Mouse (Mus musculus): Measurements from ENCODE around the gene Rnf26.

DNA sequence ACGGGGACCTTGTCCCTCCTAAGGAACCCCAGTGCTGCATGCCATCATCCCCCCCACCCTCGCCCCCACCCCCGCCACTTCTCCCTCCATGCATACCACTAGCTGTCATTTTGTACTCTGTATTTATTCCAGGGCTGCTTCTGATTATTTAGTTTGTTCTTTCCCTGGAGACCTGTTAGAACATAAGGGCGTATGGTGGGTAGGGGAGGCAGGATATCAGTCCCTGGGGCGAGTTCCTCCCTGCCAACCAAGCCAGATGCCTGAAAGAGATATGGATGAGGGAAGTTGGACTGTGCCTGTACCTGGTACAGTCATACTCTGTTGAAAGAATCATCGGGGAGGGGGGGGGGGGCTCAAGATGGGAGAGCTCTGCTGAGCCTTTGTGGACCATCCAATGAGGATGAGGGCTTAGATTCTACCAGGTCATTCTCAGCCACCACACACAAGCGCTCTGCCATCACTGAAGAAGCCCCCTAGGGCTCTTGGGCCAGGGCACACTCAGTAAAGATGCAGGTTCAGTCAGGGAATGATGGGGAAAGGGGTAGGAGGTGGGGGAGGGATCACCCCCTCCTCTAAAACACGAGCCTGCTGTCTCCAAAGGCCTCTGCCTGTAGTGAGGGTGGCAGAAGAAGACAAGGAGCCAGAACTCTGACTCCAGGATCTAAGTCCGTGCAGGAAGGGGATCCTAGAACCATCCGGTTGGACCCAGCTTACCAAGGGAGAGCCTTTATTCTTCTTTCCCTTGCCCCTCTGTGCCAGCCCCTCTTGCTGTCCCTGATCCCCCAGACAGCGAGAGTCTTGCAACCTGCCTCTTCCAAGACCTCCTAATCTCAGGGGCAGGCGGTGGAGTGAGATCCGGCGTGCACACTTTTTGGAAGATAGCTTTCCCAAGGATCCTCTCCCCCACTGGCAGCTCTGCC is 65.5 kb downstream of the Rnf26 start:
- TF ChIP-seq POLR2A (IDR thresholded peaks at IDR 0.05; ENCODE audit: low read depth, low read length) (no peak), CTCF (IDR thresholded peaks at IDR 0.05; ENCODE audit: borderline replicate concordance, insufficient read depth, low read length) (no peak)

All from embryonic fibroblast, embryonic 13.5 days (primary cell).